Mouse (Mus musculus): Measurements from ENCODE around the gene Spry1.

DNA sequence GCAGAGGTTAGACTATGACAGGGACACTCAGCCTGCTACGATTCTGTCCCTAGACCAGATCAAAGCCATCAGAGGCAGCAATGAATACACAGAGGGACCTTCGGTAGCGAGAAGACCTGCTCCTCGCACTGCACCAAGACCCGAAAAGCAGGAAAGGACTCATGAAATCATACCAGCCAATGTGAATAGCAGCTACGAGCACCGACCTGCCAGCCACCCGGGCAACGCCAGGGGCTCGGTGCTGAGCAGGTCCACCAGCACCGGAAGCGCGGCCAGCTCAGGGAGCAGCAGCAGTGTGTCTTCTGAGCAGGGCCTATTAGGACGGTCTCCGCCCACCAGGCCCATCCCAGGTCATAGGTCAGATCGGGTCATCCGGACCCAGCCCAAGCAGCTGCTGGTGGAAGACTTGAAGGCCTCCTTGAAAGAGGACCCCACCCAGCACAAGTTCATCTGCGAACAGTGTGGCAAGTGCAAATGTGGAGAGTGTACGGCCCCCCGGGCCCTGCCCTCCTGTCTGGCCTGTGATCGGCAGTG lies 3.0 kb downstream of the Spry1 start:
- TF ChIP-seq CTCF (IDR thresholded peaks at IDR 0.05; ENCODE audit: low read depth) (no peak), EP300 (IDR thresholded peaks at IDR 0.05; ENCODE audit: low read depth) (no peak)
